Mouse (Mus musculus): ENCODE data around the gene Tmpo. TPM values are rescaled to one million over a fixed set of nuclear protein-coding genes. Genes with fewer than 3 reads are reported as not detected.

Gene Tmpo
- polyA plus RNA-seq, 1 experiment from 2014 or later = 53.3 TPM

GRCm38 (mm10) chr10:91142654-91143191, 38.4 kb downstream of the Tmpo start:
- Histone ChIP-seq H3K27ac (ENCODE audit: low read length) (no peak overlapping the region), H3K9me3 (ENCODE audit: low read length) (no peaks in the 10 kb centered on the region), H3K4me1 (ENCODE audit: insufficient read depth, low read depth, low read length) (no peaks in the 10 kb centered on the region), H3K4me2 (replicated peaks; ENCODE audit: low read depth, low read length) (no peak overlapping the region), H3K4me3 (ENCODE audit: low read depth, low read length) (no peak overlapping the region), H3K27me3 (replicated peaks; ENCODE audit: insufficient read depth, low read length) (no peaks in the 10 kb centered on the region), H3K36me3 (ENCODE audit: insufficient read depth, low read length) (peaks cover 3% of the 10 kb centered on the region; the same call in 1 of the 2 replicates), H3K9ac (replicated peaks; ENCODE audit: low read depth) (no peak overlapping the region)
- TF ChIP-seq CTCF (IDR thresholded peaks at IDR 0.05) (no peak), EP300 (IDR thresholded peaks at IDR 0.05) (no peak)
- ATAC-seq (no peak), DNase-seq (ENCODE audit: low spot score) (no peak)
- WGBS = 70% methylated on average over 10 of the region's 10 CpGs

- Histone ChIP-seq H3K4me3 (ENCODE audit: low read depth, low read length) (no peak overlapping the region), H3K4me1 (ENCODE audit: insufficient read depth, low read depth, low read length) (no peaks in the 10 kb centered on the region), H3K27ac (ENCODE audit: low read length) (no peak overlapping the region), H3K36me3 (ENCODE audit: insufficient read depth, low read length) (peaks cover 3% of the 10 kb centered on the region; the same call in 1 of the 2 replicates), H3K9me3 (ENCODE audit: low read length) (no peaks in the 10 kb centered on the region), H3K4me2 (replicated peaks; ENCODE audit: low read depth, low read length) (no peak overlapping the region), H3K9ac (replicated peaks; ENCODE audit: low read depth) (no peak overlapping the region), H3K27me3 (replicated peaks; ENCODE audit: insufficient read depth, low read length) (no peaks in the 10 kb centered on the region)
- WGBS = 30% methylated on average over 2 of the region's 2 CpGs
- peak; percentile 48 for ATAC-seq
- TF ChIP-seq EP300 (IDR thresholded peaks at IDR 0.05) (no peak), CTCF (IDR thresholded peaks at IDR 0.05) (peak; percentile 82)
- peak; percentile 83 for DNase-seq (ENCODE audit: low spot score)
These were observed 39.6 kb downstream of the Tmpo start for GRCm38 (mm10) chr10:91141564-91141963.

- no peaks in the 10 kb centered on the region for H3K4me1 ChIP-seq (ENCODE audit: insufficient read depth, low read depth, low read length)
- DNase-seq (ENCODE audit: low spot score) (no peak), ATAC-seq (no peak)
- no peak overlapping the region for H3K4me3 ChIP-seq (ENCODE audit: low read depth, low read length)
- no peaks in the 10 kb centered on the region for H3K9me3 ChIP-seq (ENCODE audit: low read length)
- no peak overlapping the region for H3K9ac ChIP-seq (replicated peaks; ENCODE audit: low read depth)
- no peaks in the 10 kb centered on the region for H3K27me3 ChIP-seq (replicated peaks; ENCODE audit: insufficient read depth, low read length)
- 84% methylated on average over 14 of the region's 14 CpGs for WGBS
- H3K36me3 ChIP-seq (ENCODE audit: insufficient read depth, low read length) = no peaks in the 10 kb centered on the region
- no peak overlapping the region for H3K4me2 ChIP-seq (replicated peaks; ENCODE audit: low read depth, low read length)
- H3K27ac ChIP-seq (ENCODE audit: low read length) = no peak overlapping the region
- no peak for TF ChIP-seq CTCF (IDR thresholded peaks at IDR 0.05)
- no peak for TF ChIP-seq EP300 (IDR thresholded peaks at IDR 0.05)
These were observed 41.9 kb downstream of the Tmpo start for GRCm38 (mm10) chr10:91139148-91139766.

- Histone ChIP-seq H3K9ac (replicated peaks; ENCODE audit: low read depth) (no peak overlapping the region), H3K4me2 (replicated peaks; ENCODE audit: low read depth, low read length) (no peak overlapping the region), H3K9me3 (ENCODE audit: low read length) (no peaks in the 10 kb centered on the region), H3K4me3 (ENCODE audit: low read depth, low read length) (no peak overlapping the region), H3K36me3 (ENCODE audit: insufficient read depth, low read length) (no peaks in the 10 kb centered on the region), H3K4me1 (ENCODE audit: insufficient read depth, low read depth, low read length) (no peaks in the 10 kb centered on the region), H3K27me3 (replicated peaks; ENCODE audit: insufficient read depth, low read length) (no peaks in the 10 kb centered on the region), H3K27ac (ENCODE audit: low read length) (no peak overlapping the region)
- ATAC-seq (peak; percentile 87), DNase-seq (ENCODE audit: low spot score) (peak; percentile 61)
- WGBS = 57% methylated on average over 3 of the region's 3 CpGs
- TF ChIP-seq CTCF (IDR thresholded peaks at IDR 0.05) = no peak
- no peak for TF ChIP-seq EP300 (IDR thresholded peaks at IDR 0.05)
These were observed 42.8 kb downstream of the Tmpo start for GRCm38 (mm10) chr10:91138317-91138716.

GRCm38 (mm10) chr10:91137400-91137799, 43.7 kb downstream of the Tmpo start:
- 73% methylated on average over 9 of the region's 9 CpGs for WGBS
- no peaks in the 10 kb centered on the region for H3K27me3 ChIP-seq (replicated peaks; ENCODE audit: insufficient read depth, low read length)
- TF ChIP-seq CTCF (IDR thresholded peaks at IDR 0.05) (no peak), EP300 (IDR thresholded peaks at IDR 0.05) (no peak)
- DNase-seq (ENCODE audit: low spot score) (peak; percentile 16), ATAC-seq (no peak)
- no peaks in the 10 kb centered on the region for H3K9me3 ChIP-seq (ENCODE audit: low read length)
- no peak overlapping the region for H3K9ac ChIP-seq (replicated peaks; ENCODE audit: low read depth)
- no peaks in the 10 kb centered on the region for H3K36me3 ChIP-seq (ENCODE audit: insufficient read depth, low read length)
- no peak overlapping the region for H3K4me3 ChIP-seq (ENCODE audit: low read depth, low read length)
- H3K27ac ChIP-seq (ENCODE audit: low read length) = no peak overlapping the region
- H3K4me1 ChIP-seq (ENCODE audit: insufficient read depth, low read depth, low read length) = no peaks in the 10 kb centered on the region
- H3K4me2 ChIP-seq (replicated peaks; ENCODE audit: low read depth, low read length) = no peak overlapping the region

- Histone ChIP-seq H3K27me3 (replicated peaks; ENCODE audit: insufficient read depth, low read length) (no peaks in the 10 kb centered on the region), H3K27ac (ENCODE audit: low read length) (no peak overlapping the region), H3K4me3 (ENCODE audit: low read depth, low read length) (no peak overlapping the region), H3K9me3 (ENCODE audit: low read length) (no peaks in the 10 kb centered on the region), H3K4me1 (ENCODE audit: insufficient read depth, low read depth, low read length) (no peaks in the 10 kb centered on the region), H3K4me2 (replicated peaks; ENCODE audit: low read depth, low read length) (no peak overlapping the region), H3K36me3 (ENCODE audit: insufficient read depth, low read length) (no peaks in the 10 kb centered on the region), H3K9ac (replicated peaks; ENCODE audit: low read depth) (no peak overlapping the region)
- DNase-seq (ENCODE audit: low spot score) (no peak), ATAC-seq (no peak)
- no peak for TF ChIP-seq CTCF (IDR thresholded peaks at IDR 0.05)
- TF ChIP-seq EP300 (IDR thresholded peaks at IDR 0.05) = no peak
- WGBS = 90% methylated on average over 7 of the region's 7 CpGs
These were observed 45.7 kb downstream of the Tmpo start for GRCm38 (mm10) chr10:91135302-91135972.

Data from lung, postnatal 0 days (tissue).